Mouse (Mus musculus) spleen, adult 2 months (tissue): ENCODE data around the gene Zcchc2.

Experiments used
- CTCF ChIP-seq: fragments of 200-500 bp; IDR thresholded peaks from 2 replicates; pipeline ENCODE4 v1.5.1; 2011; ENCODE audit warnings: mild to moderate bottlenecking, inconsistent platforms; ENCODE audit not compliant: insufficient read depth, insufficient read length, insufficient replicate concordance; ENCODE audit errors: extremely low read depth
- POLR2A ChIP-seq: fragments of 200-500 bp; IDR thresholded peaks from 2 replicates; pipeline ENCODE4 v1.6.1; 2011; ENCODE audit warnings: low read depth, low read length, inconsistent platforms

GRCm38 (mm10) chr1:105946581-105947540, 43.3 kb upstream of the Zcchc2 start:
- no peak for TF ChIP-seq CTCF
- no peak for TF ChIP-seq POLR2A
